Mouse (Mus musculus): ENCODE results near the gene Pde10a.

Gene Pde10a

GRCm38 (mm10) chr17:8523986-8524385 is 1.2 kb upstream of the Pde10a start:
- CTCF ChIA-PET: interaction anchor here in 2 of 4 experiments (0.6 to 1.5 kb wide), 7 partner anchors 9 to 63 kb away, joined by 3 to 4 read pairs (median 3); no protein-coding TSS in a partner anchor
- POLR2A ChIA-PET: no interaction called here

GRCm38 (mm10) chr17:8524387-8525165 is 596 bp upstream of the Pde10a start:
- CTCF ChIA-PET: interaction anchor here in 2 of 4 experiments (0.6 to 1.4 kb wide), 7 partner anchors 9 to 58 kb away, joined by 3 to 4 read pairs (median 3); no protein-coding TSS in a partner anchor
- POLR2A ChIA-PET: no interaction called here

- ChIA-PET CTCF (interaction anchor here (0.5 to 1.2 kb wide), 7 partner anchors 10 to 88 kb away, joined by 3 to 5 read pairs (median 3); no protein-coding TSS in a partner anchor), POLR2A (no interaction called here)
These were observed 984 bp downstream of the Pde10a start for GRCm38 (mm10) chr17:8525971-8526740.

GRCm38 (mm10) chr17:8526815-8527261 is 1.7 kb downstream of the Pde10a start:
- POLR2A ChIA-PET: no interaction called here

GRCm38 (mm10) chr17:8528641-8529040 is 3.5 kb downstream of the Pde10a start:
- ChIA-PET POLR2A (no interaction called here), CTCF (no interaction called here)

More at GRCm38 (mm10) chr17:8526815-8527261, 1.7 kb downstream of the Pde10a start:
- CTCF ChIA-PET: interaction anchor here in 1 of 4 experiments (1.1 to 1.2 kb wide), 2 partner anchors 10 to 11 kb away, joined by 3 read pairs; no protein-coding TSS in a partner anchor

GRCm38 (mm10) chr17:8532609-8533008 is 7.4 kb downstream of the Pde10a start:
- POLR2A ChIA-PET: interaction anchor here in 1 of 4 experiments (1.9 kb wide), 1 partner anchor 14 kb away, joined by 4 read pairs; no protein-coding TSS in a partner anchor

GRCm38 (mm10) chr17:8533828-8534227 is 8.7 kb downstream of the Pde10a start:
- POLR2A ChIA-PET: no interaction called here

More at GRCm38 (mm10) chr17:8532609-8533008, 7.4 kb downstream of the Pde10a start:
- CTCF ChIA-PET: interaction anchor here in 1 of 4 experiments (0.9 to 1.3 kb wide), 2 partner anchors 9 to 69 kb away, joined by 3 to 4 read pairs; no protein-coding TSS in a partner anchor

GRCm38 (mm10) chr17:8536522-8536921 is 11.3 kb downstream of the Pde10a start:
- POLR2A ChIA-PET: no interaction called here

More at GRCm38 (mm10) chr17:8533828-8534227, 8.7 kb downstream of the Pde10a start:
- CTCF ChIA-PET: interaction anchor here in 2 of 4 experiments (0.6 to 1.5 kb wide), 4 partner anchors 9 to 68 kb away, joined by 3 to 6 read pairs (median 4); no protein-coding TSS in a partner anchor

GRCm38 (mm10) chr17:8538102-8538501 is 12.9 kb downstream of the Pde10a start:
- POLR2A ChIA-PET: no interaction called here
- CTCF ChIA-PET: interaction anchor here (0.7 to 1.3 kb wide), 7 partner anchors 52 to 77 kb away, joined by 3 to 7 read pairs (median 3); no protein-coding TSS in a partner anchor

More at GRCm38 (mm10) chr17:8536522-8536921, 11.3 kb downstream of the Pde10a start:
- CTCF ChIA-PET: interaction anchor here in 2 of 4 experiments (0.9 to 1.0 kb wide), 3 partner anchors 10 to 57 kb away, joined by 3 to 4 read pairs (median 3); no protein-coding TSS in a partner anchor

GRCm38 (mm10) chr17:8541974-8542538 is 16.9 kb downstream of the Pde10a start:
- POLR2A ChIA-PET: interaction anchor here in 1 of 4 experiments (0.6 to 1.1 kb wide), 3 partner anchors 107 to 346 kb away, joined by 3 to 6 read pairs (median 3); partner anchors contain the start of gene T
- CTCF ChIA-PET: interaction anchor here in 2 of 4 experiments (0.7 to 2.4 kb wide), 5 partner anchors 10 to 75 kb away, joined by 3 to 8 read pairs (median 4); no protein-coding TSS in a partner anchor

- CTCF ChIA-PET: interaction anchor here in 3 of 4 experiments (0.6 to 1.6 kb wide), 5 partner anchors 41 to 890 kb away, joined by 3 to 5 read pairs (median 4); no protein-coding TSS in a partner anchor
- POLR2A ChIA-PET: no interaction called here
These were observed 21.2 kb downstream of the Pde10a start for GRCm38 (mm10) chr17:8546366-8546765.

GRCm38 (mm10) chr17:8548733-8549132 is 23.6 kb downstream of the Pde10a start:
- CTCF ChIA-PET: no interaction called here
- POLR2A ChIA-PET: no interaction called here

- ChIA-PET POLR2A (no interaction called here), CTCF (interaction anchor here in 1 of 4 experiments (0.5 kb wide), 1 partner anchor 143 kb away, joined by 4 read pairs; no protein-coding TSS in a partner anchor)
These were observed 26.5 kb downstream of the Pde10a start for GRCm38 (mm10) chr17:8551641-8552040.

GRCm38 (mm10) chr17:8552346-8553035 is 27.3 kb downstream of the Pde10a start:
- ChIA-PET POLR2A (no interaction called here), CTCF (no interaction called here)

- ChIA-PET POLR2A (interaction anchor here in 1 of 4 experiments (0.6 kb wide), 1 partner anchor 10 kb away, joined by 5 read pairs; no protein-coding TSS in a partner anchor), CTCF (no interaction called here)
These were observed 28.4 kb downstream of the Pde10a start for GRCm38 (mm10) chr17:8553601-8554000.

GRCm38 (mm10) chr17:8554219-8554618 is 29.0 kb downstream of the Pde10a start:
- ChIA-PET CTCF (interaction anchor here in 1 of 4 experiments (1.2 kb wide), 1 partner anchor 28 kb away, joined by 5 read pairs; no protein-coding TSS in a partner anchor), POLR2A (no interaction called here)

GRCm38 (mm10) chr17:8555785-8556184 is 30.6 kb downstream of the Pde10a start:
- ChIA-PET POLR2A (no interaction called here), CTCF (interaction anchor here in 1 of 4 experiments (0.6 kb wide), 1 partner anchor 196 kb away, joined by 3 read pairs; no protein-coding TSS in a partner anchor)

GRCm38 (mm10) chr17:8556223-8556622 is 31.1 kb downstream of the Pde10a start:
- CTCF ChIA-PET: interaction anchor here in 2 of 4 experiments (0.6 to 1.1 kb wide), 2 partner anchors 93 to 196 kb away, joined by 3 read pairs; no protein-coding TSS in a partner anchor

More at GRCm38 (mm10) chr17:8556223-8556622, 31.1 kb downstream of the Pde10a start:
- POLR2A ChIA-PET: no interaction called here
